10 mouse cellular contexts compared by ENCODE assay signal in the genomic region with DNA sequence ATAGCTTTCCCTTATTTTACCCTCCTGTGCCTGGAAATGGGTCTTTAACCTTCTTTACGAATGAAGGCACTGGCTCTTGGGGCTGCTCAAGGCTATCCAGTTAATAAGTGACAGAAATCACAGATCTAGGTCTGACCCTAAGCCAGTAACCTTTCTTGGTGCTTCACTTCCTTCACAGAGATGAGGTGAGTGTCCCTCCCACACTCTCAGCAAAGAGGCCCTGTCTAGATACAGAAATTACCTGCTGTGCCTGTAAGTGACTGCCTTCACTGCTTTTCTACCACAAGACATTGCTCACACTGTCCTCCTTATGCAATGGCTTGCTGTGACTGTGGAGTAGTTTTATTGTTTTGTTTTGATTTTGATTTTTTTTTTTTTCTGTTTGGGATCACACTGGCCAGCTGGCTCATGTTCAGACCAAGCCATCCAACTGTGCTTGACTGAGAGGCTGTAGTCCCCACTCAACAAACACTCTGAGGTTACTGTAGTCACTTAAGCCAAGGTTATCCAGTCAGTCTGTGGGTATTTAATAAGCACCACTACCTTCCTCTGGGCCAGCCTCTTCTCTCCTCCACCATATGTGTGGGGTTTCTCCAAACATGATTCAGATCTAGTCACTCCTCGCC.
DNase-seq lines count a peak whose midpoint lies in the region; ATAC-seq lines count a peak whose summit lies in the region.
"Had no signal": no experiment of that assay in that cellular context is flagged by ENCODE, and none has a peak within 500 bp of the region (broad histone marks: within the 10 kb centered on the region; RNA-seq: fewer than 3 reads in every experiment).

No protein-coding gene starts in this region.

- peak; percentile 17 for DNase-seq in heart, embryonic 10.5 days (ENCODE audit: low spot score)
- no peak for DNase-seq in intestine, embryonic 14.5 days (ENCODE audit: low spot score)
- DNase-seq in lung, postnatal 36 days = peak; percentile 24

- no peak for ATAC-seq in heart, embryonic 11.5 days (replicated peaks; ENCODE audit: insufficient number of reproducible peaks, low FRiP score, low TSS enrichment)
- peak; percentile 67 for ATAC-seq in intestine, embryonic 14.5 days (replicated peaks; ENCODE audit: low FRiP score, low TSS enrichment, low read depth)
- ATAC-seq in kidney, embryonic 16.5 days (ENCODE audit: low FRiP score, low TSS enrichment) = peak; percentile 60
- ATAC-seq in granulocyte monocyte progenitor cell, adult 5-6 weeks (replicated peaks; ENCODE audit: poor library complexity, severe bottlenecking) = no peak
- no peak for ATAC-seq in neural tube, embryonic 15.5 days (ENCODE audit: low FRiP score)
- no peak for ATAC-seq in erythroid progenitor cell, adult 5-6 weeks (replicated peaks; ENCODE audit: low FRiP score, poor library complexity, severe bottlenecking)

- H3K36me3 ChIP-seq in heart, embryonic 10.5 days = no peaks in the 10 kb centered on the region
- no peaks in the 10 kb centered on the region for H3K36me3 ChIP-seq in heart, embryonic 11.5 days (ENCODE audit: control insufficient read depth, insufficient read depth, low read length)
- H3K36me3 ChIP-seq in intestine, embryonic 14.5 days (ENCODE audit: control insufficient read depth, insufficient read depth, low read length) = no peaks in the 10 kb centered on the region
- no peaks in the 10 kb centered on the region for H3K36me3 ChIP-seq in kidney, embryonic 16.5 days (ENCODE audit: insufficient read depth, low read length)
- no peaks in the 10 kb centered on the region for H3K36me3 ChIP-seq in neural tube, embryonic 15.5 days
- H3K36me3 ChIP-seq: hindbrain, embryonic 10.5 days had no signal

- H3K4me2 ChIP-seq in heart, embryonic 11.5 days = no peak overlapping the region
- H3K4me2 ChIP-seq in intestine, embryonic 14.5 days (ENCODE audit: low read length) = no peak overlapping the region
- no peak overlapping the region for H3K4me2 ChIP-seq in kidney, embryonic 16.5 days (replicated peaks; ENCODE audit: low read depth, low read length)
- H3K4me2 ChIP-seq in neural tube, embryonic 15.5 days = no peak overlapping the region

- H3K9me3 ChIP-seq in heart, embryonic 10.5 days = no peaks in the 10 kb centered on the region
- no peaks in the 10 kb centered on the region for H3K9me3 ChIP-seq in heart, embryonic 11.5 days (replicated peaks; ENCODE audit: control insufficient read depth, low read length)
- no peaks in the 10 kb centered on the region for H3K9me3 ChIP-seq in intestine, embryonic 14.5 days (ENCODE audit: control insufficient read depth, low read length)
- no peaks in the 10 kb centered on the region for H3K9me3 ChIP-seq in kidney, embryonic 16.5 days (ENCODE audit: low read length)
- H3K9me3 ChIP-seq in neural tube, embryonic 15.5 days (replicated peaks) = no peaks in the 10 kb centered on the region
- H3K9me3 ChIP-seq: hindbrain, embryonic 10.5 days had no signal

- no peak overlapping the region for H3K9ac ChIP-seq in heart, embryonic 11.5 days (ENCODE audit: low read depth, low read length)
- no peak overlapping the region for H3K9ac ChIP-seq in intestine, embryonic 14.5 days (ENCODE audit: low read length)
- H3K9ac ChIP-seq in kidney, embryonic 16.5 days (replicated peaks; ENCODE audit: low read length) = no peak overlapping the region
- no peak overlapping the region for H3K9ac ChIP-seq in neural tube, embryonic 15.5 days (replicated peaks)

- H3K4me1 ChIP-seq in heart, embryonic 10.5 days = 0 out of 2 replicates have a peak, but pooled peaks cover 15% of the 10 kb centered on the region
- H3K4me1 ChIP-seq in heart, embryonic 11.5 days (ENCODE audit: control insufficient read depth, insufficient read depth, low read length) = no peaks in the 10 kb centered on the region
- peaks cover 4% of the 10 kb centered on the region; the same call in 1 of the 2 replicates for H3K4me1 ChIP-seq in intestine, embryonic 14.5 days (replicated peaks; ENCODE audit: control insufficient read depth, insufficient read depth, low read length)
- 0 out of 2 replicates have a peak, but pooled peaks cover 3% of the 10 kb centered on the region for H3K4me1 ChIP-seq in kidney, embryonic 16.5 days (ENCODE audit: insufficient read depth, low read length)
- peaks cover 6% of the 10 kb centered on the region; the same call in 1 of the 2 replicates for H3K4me1 ChIP-seq in neural tube, embryonic 15.5 days
- H3K4me1 ChIP-seq: hindbrain, embryonic 10.5 days; megakaryocyte, embryonic 14.5 days had no signal

- no peak overlapping the region for H3K27ac ChIP-seq in heart, embryonic 10.5 days
- H3K27ac ChIP-seq in heart, embryonic 11.5 days (ENCODE audit: low read depth, low read length) = no peak overlapping the region
- H3K27ac ChIP-seq in intestine, embryonic 14.5 days (ENCODE audit: low read depth) = peak overlapping the region; percentile 65
- H3K27ac ChIP-seq in kidney, embryonic 16.5 days (ENCODE audit: low read length) = no peak overlapping the region
- H3K27ac ChIP-seq in neural tube, embryonic 15.5 days (replicated peaks) = no peak overlapping the region
- H3K27ac ChIP-seq: hindbrain, embryonic 10.5 days had no signal

- no peak overlapping the region for H3K4me3 ChIP-seq in heart, embryonic 10.5 days
- H3K4me3 ChIP-seq in heart, embryonic 11.5 days (ENCODE audit: low read depth, low read length) = no peak overlapping the region
- H3K4me3 ChIP-seq in intestine, embryonic 14.5 days (ENCODE audit: low read depth, low read length) = no peak overlapping the region
- H3K4me3 ChIP-seq in kidney, embryonic 16.5 days (ENCODE audit: low read length) = no peak overlapping the region
- H3K4me3 ChIP-seq in neural tube, embryonic 15.5 days (replicated peaks) = no peak overlapping the region
- H3K4me3 ChIP-seq: hindbrain, embryonic 10.5 days; megakaryocyte, embryonic 14.5 days had no signal

- WGBS in heart, embryonic 10.5 days = 51% methylated on average over 2 of the region's 2 CpGs
- 58% methylated on average over 2 of the region's 2 CpGs for WGBS in heart, embryonic 11.5 days (ENCODE audit: insufficient replicate concordance)
- WGBS in intestine, embryonic 14.5 days = 62% methylated on average over 2 of the region's 2 CpGs
- 70% methylated on average over 2 of the region's 2 CpGs for WGBS in kidney, embryonic 16.5 days
- 82% methylated on average over 2 of the region's 2 CpGs for WGBS in neural tube, embryonic 15.5 days

- no peaks in the 10 kb centered on the region for H3K27me3 ChIP-seq in heart, embryonic 10.5 days (ENCODE audit: insufficient read depth, poor library complexity, severe bottlenecking)
- no peaks in the 10 kb centered on the region for H3K27me3 ChIP-seq in heart, embryonic 11.5 days (ENCODE audit: control insufficient read depth, insufficient read depth, low read length)
- no peaks in the 10 kb centered on the region for H3K27me3 ChIP-seq in intestine, embryonic 14.5 days (replicated peaks; ENCODE audit: control insufficient read depth, insufficient read depth, low read length)
- H3K27me3 ChIP-seq in kidney, embryonic 16.5 days (ENCODE audit: insufficient read depth, low read length) = no peaks in the 10 kb centered on the region
- no peaks in the 10 kb centered on the region for H3K27me3 ChIP-seq in neural tube, embryonic 15.5 days (replicated peaks)
- H3K27me3 ChIP-seq: megakaryocyte, embryonic 14.5 days had no signal

Comparison
In these comparisons a context has a peak if more than half of its experiments do, and no peak if none do; other contexts are left out.
1. ATAC-seq: peak in intestine, embryonic 14.5 days (single experiment) and kidney, embryonic 16.5 days (single experiment); none in heart, embryonic 11.5 days (single experiment), granulocyte monocyte progenitor cell, adult 5-6 weeks (single experiment), neural tube, embryonic 15.5 days (single experiment) and erythroid progenitor cell, adult 5-6 weeks (single experiment).